Mouse (Mus musculus) heart, postnatal 0 days (tissue): ENCODE data around the gene Stap2. TPM values are rescaled to one million over a fixed set of nuclear protein-coding genes. Genes with fewer than 3 reads are reported as not detected.
A peak's percentile ranks its signal among the peaks of the same experiment; 100 is the strongest.

Source experiments
- ATAC-seq: fragments of 200-750 bp; cut with Nextera tagmentation; 2 replicates; pipeline ENCODE4 v1.8.0; 2017; ENCODE audit warnings: low read depth, moderate number of reproducible peaks, moderate library complexity; ENCODE audit not compliant: insufficient read depth
- DNase-seq: peaks from one replicate; pipeline ENCODE4 v3.0.0-alpha.2; 2016; ENCODE audit warnings: low spot score
- H3K27ac ChIP-seq: fragments of 300-500 bp; sonication (generic); 2 replicates; pipeline ENCODE4 v1.5.1; 2014; ENCODE audit warnings: low read depth, mild to moderate bottlenecking
- H3K27me3 ChIP-seq: fragments of 300-500 bp; sonication (generic); 2 replicates; pipeline ENCODE4 v1.6.1; 2014; ENCODE audit warnings: low read length, mixed read lengths; ENCODE audit not compliant: control insufficient read depth, insufficient read depth
- H3K36me3 ChIP-seq: fragments of 300-500 bp; sonication (generic); replicated peaks from 2 replicates; pipeline ENCODE4 v1.6.1; 2014; ENCODE audit warnings: low read length, mixed read lengths; ENCODE audit not compliant: control insufficient read depth, insufficient read depth
- H3K4me1 ChIP-seq: fragments of 300-500 bp; sonication (generic); 2 replicates; pipeline ENCODE4 v1.6.1; 2014; ENCODE audit warnings: antibody characterized with exemption; ENCODE audit not compliant: control insufficient read depth, insufficient read depth
- H3K4me2 ChIP-seq: fragments of 300-500 bp; sonication (generic); 2 replicates; pipeline ENCODE4 v1.6.1; 2014; ENCODE audit warnings: low read depth, mild to moderate bottlenecking, low read length, moderate library complexity
- H3K4me3 ChIP-seq: fragments of 300-500 bp; sonication (generic); 2 replicates; pipeline ENCODE4 v1.5.1; 2014; ENCODE audit warnings: low read depth, low read length
- H3K9ac ChIP-seq: fragments of 300-500 bp; sonication (generic); replicated peaks from 2 replicates; pipeline ENCODE4 v1.6.1; 2014; ENCODE audit warnings: low read depth, low read length, mixed read lengths
- H3K9me3 ChIP-seq: fragments of 300-500 bp; sonication (generic); replicated peaks from 2 replicates; pipeline ENCODE4 v1.6.1; 2016; ENCODE audit warnings: low read length; ENCODE audit not compliant: control insufficient read depth
- CTCF ChIP-seq: IDR thresholded peaks from 2 replicates; pipeline ENCODE4 v1.5.1; 2016; ENCODE audit warnings: antibody characterized with exemption, control low read depth, low read depth
- EP300 ChIP-seq: IDR thresholded peaks from 2 replicates; pipeline ENCODE4 v1.6.1; 2016; ENCODE audit warnings: antibody characterized with exemption, low read depth
- WGBS: fragments of 180-500 bp; shearing (Covaris S2); extraction: QIAGEN DNeasy Blood & Tissue Kit; methylation state at CpG from one replicate; pipeline ENCODE4 v1.1.7; 2014; 5-methylcytosine and 5-hydroxymethylcytosine counted together
- polyA plus RNA-seq: library from polyadenylated mRNA; unstranded; fragments of >200 nt; fragmentation: Nextera tagmentation; extraction: Ambion mirVana; gene quantifications from 2 replicates; pipeline ENCODE4 v1.2.1, GENCODE M21; 2015
- total RNA-seq: library from RNA; depleted of rRNA; stranded (reverse); fragments of >200 nt; gene quantifications from 2 replicates; pipeline ENCODE4 v1.2.3, GENCODE M21; 2014; ENCODE audit warnings: low replicate concordance

Stap2 gene
- total and polyA plus RNA-seq, 2 experiments from 2014 or later: 16.0 to 23.7 TPM

DNA sequence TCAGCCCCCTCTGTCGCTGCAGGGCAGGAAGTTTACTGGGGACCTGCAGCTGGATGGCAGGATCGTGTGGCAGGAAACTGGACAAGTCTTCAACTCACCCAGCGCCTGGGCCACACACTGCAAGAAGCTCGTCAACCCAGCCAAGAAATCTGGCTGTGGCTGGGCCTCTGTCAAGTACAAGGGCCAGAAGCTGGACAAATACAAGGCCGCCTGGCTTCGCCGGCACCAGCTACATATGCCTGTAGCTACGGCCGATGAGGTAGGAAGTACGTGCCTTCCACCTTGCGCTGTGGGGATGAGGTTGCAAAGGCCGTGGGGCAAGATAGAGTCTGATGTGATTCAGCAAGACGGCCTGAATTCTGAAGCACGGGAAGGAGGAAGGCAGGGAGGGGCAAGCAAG is 4.9 kb upstream of the Stap2 start:
- TF ChIP-seq CTCF (no peak), EP300 (no peak)
- ATAC-seq (no peak), DNase-seq (no peak)
- H3K9ac ChIP-seq: no peak overlapping the region
- H3K4me2 ChIP-seq: peak overlapping the region; percentile 98; the same call in 1 of the 2 replicates
- H3K9me3 ChIP-seq: no peaks in the 10 kb centered on the region
- peaks cover 29% of the 10 kb centered on the region for H3K36me3 ChIP-seq
- peaks cover 16% of the 10 kb centered on the region for H3K4me1 ChIP-seq
- no peaks in the 10 kb centered on the region for H3K27me3 ChIP-seq
- H3K27ac ChIP-seq: no peak overlapping the region
- WGBS: 62% methylated on average over 14 of the region's 14 CpGs
- H3K4me3 ChIP-seq: peak overlapping the region; percentile 91

DNA sequence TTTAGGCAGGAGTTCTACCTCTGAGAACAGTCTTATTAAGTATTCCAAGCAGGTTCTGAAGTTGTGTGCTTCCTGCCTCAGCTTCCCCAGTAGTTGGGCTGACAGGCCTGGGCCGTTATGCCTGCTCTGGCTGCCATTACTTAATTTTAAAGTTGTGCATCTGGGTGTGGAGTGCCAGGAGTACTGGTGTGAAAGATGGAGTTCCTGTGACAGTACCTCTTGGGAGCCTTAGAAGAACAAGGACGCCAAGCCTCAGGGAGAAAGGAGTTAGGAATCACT is 4.5 kb upstream of the Stap2 start:
- ATAC-seq (no peak), DNase-seq (no peak)
- peak overlapping the region; percentile 98 for H3K4me2 ChIP-seq
- peaks cover 26% of the 10 kb centered on the region for H3K36me3 ChIP-seq
- peaks cover 16% of the 10 kb centered on the region for H3K4me1 ChIP-seq
- H3K9me3 ChIP-seq: no peaks in the 10 kb centered on the region
- 52% methylated on average over 2 of the region's 2 CpGs for WGBS
- no peaks in the 10 kb centered on the region for H3K27me3 ChIP-seq
- no peak for TF ChIP-seq CTCF
- no peak for TF ChIP-seq EP300
- peak overlapping the region; percentile 91 for H3K4me3 ChIP-seq
- H3K27ac ChIP-seq: no peak overlapping the region
- H3K9ac ChIP-seq: peak overlapping the region; percentile 60; the same call in 1 of the 2 replicates

DNA sequence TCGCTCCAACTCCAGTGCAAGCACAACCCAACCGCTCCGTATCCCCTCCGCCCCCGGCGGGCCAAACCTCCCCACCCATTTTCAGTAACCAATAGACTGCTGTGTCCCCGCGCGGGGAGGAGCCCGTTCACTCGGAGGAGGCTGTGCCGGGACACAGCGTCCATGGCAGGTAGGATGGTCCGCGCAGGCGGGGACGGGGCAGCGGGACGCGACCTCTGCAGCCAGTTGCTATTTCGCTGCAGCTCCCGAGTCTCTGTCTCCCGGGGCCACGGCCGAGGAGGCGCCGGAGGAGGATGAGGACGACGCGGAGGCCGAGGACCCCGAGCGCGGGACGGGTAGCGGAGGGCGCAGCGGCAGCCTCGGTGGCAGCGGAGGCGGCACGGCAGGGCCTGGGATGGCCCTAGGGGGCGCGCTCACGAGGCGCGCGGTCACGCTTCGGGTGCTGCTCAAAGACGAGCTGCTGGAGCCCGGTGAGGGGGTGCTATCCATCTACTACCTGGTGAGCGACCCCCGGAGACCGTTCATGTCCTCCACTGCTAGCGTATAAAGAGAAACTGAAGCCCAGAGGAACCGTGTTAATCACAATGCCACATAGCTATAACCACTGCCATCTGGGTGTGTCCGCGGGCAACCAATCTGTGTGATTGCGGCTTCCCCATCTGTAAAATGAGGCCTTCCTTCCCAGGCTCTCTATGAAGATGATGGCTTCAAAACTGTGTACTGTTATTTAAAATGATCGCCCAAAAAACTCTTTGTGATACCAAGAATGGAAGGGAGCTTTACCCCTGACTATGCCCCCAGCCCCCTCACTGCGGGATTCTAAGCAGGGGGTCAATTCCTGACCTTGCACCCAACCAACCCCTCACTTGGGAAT is 3.9 kb upstream of the Stap2 start:
- ATAC-seq (peak; percentile 90), DNase-seq (peak; percentile 94)
- Histone ChIP-seq H3K9me3 (no peaks in the 10 kb centered on the region), H3K27ac (peak overlapping the region; percentile 81), H3K36me3 (peaks cover 23% of the 10 kb centered on the region), H3K27me3 (no peaks in the 10 kb centered on the region), H3K4me3 (peak overlapping the region; percentile 91), H3K4me1 (peaks cover 16% of the 10 kb centered on the region), H3K9ac (peak overlapping the region; percentile 60), H3K4me2 (peak overlapping the region; percentile 98)
- TF ChIP-seq EP300 (no peak; the same call in 1 of the 2 replicates), CTCF (peak; percentile 17; the same call in 1 of the 2 replicates)
- WGBS: 1% methylated on average over 58 of the region's 62 CpGs

DNA sequence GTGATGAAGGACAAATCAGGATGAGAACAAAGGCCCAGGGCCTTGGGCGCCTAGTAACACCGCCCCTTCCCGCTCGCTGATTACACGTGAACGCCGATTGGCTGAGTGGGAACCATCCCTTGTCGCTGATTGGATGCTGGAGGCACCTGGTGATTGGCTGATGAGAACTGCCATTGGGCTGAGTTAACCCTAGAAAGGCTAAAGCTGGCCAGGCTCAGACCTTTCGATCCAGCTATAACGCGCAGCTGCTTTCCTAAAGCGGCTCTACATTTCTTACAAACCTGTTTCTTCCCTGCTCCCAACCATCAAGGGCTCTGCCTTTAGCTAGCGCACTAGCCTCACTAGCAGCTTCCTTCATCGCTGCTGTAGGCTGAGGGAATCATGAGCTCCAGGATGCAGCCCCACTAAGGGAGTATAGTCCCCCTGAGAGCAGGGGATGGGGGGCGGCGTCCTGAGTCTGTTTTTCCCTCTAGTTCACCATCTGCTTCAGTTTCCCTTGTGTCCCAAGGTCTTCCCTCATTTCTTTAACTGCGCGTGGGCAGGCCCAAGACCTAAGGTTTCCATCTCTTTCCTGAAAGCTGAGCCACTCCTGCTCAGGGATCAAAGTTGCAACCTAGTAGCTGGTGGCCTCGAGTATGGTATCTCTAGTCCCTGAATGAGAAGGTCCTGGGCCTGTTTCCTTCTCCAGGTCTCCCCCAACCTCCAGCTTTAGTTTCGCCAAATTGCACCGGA is 3.1 kb upstream of the Stap2 start:
- peak overlapping the region; percentile 60 for H3K9ac ChIP-seq
- WGBS: 2% methylated on average over 21 of the region's 21 CpGs
- peak overlapping the region; percentile 98 for H3K4me2 ChIP-seq
- TF ChIP-seq EP300 (no peak), CTCF (no peak)
- peak overlapping the region; percentile 91 for H3K4me3 ChIP-seq
- H3K36me3 ChIP-seq: peaks cover 21% of the 10 kb centered on the region
- DNase-seq (peak; percentile 95), ATAC-seq (peak; percentile 92)
- peak overlapping the region; percentile 81 for H3K27ac ChIP-seq
- peaks cover 16% of the 10 kb centered on the region for H3K4me1 ChIP-seq
- H3K9me3 ChIP-seq: no peaks in the 10 kb centered on the region
- H3K27me3 ChIP-seq: no peaks in the 10 kb centered on the region

DNA sequence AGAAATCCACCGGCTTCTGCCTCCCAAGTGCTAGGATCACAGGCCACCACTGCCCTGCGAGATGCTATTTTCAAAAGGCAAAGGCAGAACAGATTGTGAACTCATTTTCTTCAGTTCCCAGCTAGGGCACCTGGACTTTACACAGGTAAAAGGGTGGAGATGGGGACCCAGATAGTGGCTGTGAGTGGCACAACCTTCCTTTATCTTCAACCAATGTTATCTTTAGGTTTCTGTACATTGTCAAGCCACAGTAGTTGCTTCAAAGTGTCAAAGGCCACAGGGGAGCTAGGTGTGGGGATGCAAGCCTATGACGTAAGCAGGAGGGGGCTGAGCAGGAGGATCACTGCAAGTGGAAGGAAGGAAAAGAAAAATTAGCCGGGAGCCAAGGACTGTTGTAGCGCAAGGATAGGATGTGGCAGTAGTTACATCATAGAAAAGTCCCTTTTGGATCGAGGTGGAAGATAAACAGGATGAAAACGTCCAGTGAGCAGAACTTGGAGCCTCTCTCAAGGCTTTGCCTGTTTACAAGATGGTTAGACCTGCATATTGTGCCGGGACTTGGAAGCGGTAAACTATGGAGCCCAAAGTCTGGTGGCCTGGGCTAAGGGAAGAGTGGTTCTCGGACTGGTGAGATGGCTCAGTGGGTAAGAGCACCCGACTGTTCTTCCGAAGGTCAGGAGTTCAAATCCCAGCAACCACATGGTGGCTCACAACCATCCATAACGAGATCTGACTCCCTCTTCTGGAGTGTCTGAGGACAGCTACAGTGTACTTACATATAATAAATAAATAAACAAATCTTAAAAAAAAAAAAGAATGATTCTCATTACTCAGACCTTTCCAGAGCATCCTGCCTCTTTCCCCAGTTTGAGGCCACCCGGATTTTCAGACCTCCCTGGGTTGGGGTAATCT is 2.3 kb upstream of the Stap2 start:
- H3K27ac ChIP-seq: peak overlapping the region; percentile 81
- DNase-seq: peak; percentile 36

More for the DNA sequence above, 2.3 kb upstream of the Stap2 start:
- Histone ChIP-seq H3K9me3 (no peaks in the 10 kb centered on the region), H3K9ac (no peak overlapping the region), H3K4me1 (peaks cover 16% of the 10 kb centered on the region), H3K4me2 (peak overlapping the region; percentile 98), H3K27me3 (no peaks in the 10 kb centered on the region), H3K4me3 (no peak overlapping the region), H3K36me3 (peaks cover 16% of the 10 kb centered on the region)
- ATAC-seq: no peak; the same call in 1 of the 2 replicates
- WGBS: 24% methylated on average over 13 of the region's 14 CpGs
- TF ChIP-seq CTCF (no peak), EP300 (no peak)
